13 mouse cellular contexts compared by ENCODE assay signal in the genomic region with DNA sequence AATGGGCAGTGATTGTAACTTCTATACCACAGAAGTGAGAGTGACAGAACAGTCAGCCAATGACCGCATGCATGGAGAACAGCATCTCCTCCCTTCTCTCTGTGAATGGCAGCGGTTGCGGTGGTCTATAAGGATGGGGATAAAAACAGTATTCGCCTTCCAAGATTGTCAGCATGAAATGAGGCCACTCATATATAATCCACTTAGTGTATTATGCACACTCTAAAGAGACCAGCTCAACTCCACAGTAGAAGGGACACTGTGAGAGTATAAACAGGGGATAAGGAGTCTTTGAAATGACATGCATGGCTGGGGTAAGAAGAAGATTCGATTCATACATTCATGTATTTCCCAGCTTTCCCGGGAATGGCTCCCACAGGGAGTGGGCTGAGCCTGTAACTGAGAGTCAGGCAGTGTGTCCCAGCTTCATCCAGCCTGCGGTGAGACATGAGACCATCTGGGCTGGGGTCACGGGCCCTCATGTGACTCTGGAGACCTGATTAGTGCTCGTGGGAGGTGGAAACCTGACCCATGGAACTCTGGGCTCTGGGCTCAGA.
"Had no signal": no experiment of that assay in that cellular context is flagged by ENCODE, and none has a peak within 500 bp of the region (broad histone marks: within the 10 kb centered on the region; RNA-seq: fewer than 3 reads in every experiment).

No protein-coding gene starts in this region.

- DNase-seq: kidney, adult 2 months; kidney, postnatal 14 days; left cerebral cortex, postnatal 4 days; lung, adult 18-20 months; lung, postnatal 36 days; right cerebral cortex, adult 18-20 months; right cerebral cortex, postnatal 25 days had no signal

- H3K27ac ChIP-seq: kidney, embryonic 15.5 days; limb, embryonic 13.5 days; liver, embryonic 14.5 days; neural tube, embryonic 15.5 days; stomach, postnatal 0 days had no signal

- H3K36me3 ChIP-seq: kidney, embryonic 15.5 days; limb, embryonic 13.5 days; neural tube, embryonic 15.5 days had no signal

- ATAC-seq: intestine, embryonic 16.5 days had no signal

- H3K27me3 ChIP-seq: kidney, embryonic 15.5 days; limb, embryonic 13.5 days; neural tube, embryonic 15.5 days had no signal

- H3K4me2 ChIP-seq: kidney, embryonic 15.5 days; limb, embryonic 13.5 days; neural tube, embryonic 15.5 days had no signal

- H3K4me3 ChIP-seq: kidney, embryonic 15.5 days; limb, embryonic 13.5 days; neural tube, embryonic 15.5 days had no signal

- H3K4me1 ChIP-seq: limb, embryonic 13.5 days had no signal

- H3K9me3 ChIP-seq: kidney, embryonic 15.5 days; limb, embryonic 13.5 days; neural tube, embryonic 15.5 days had no signal

- H3K9ac ChIP-seq: kidney, embryonic 15.5 days; limb, embryonic 13.5 days; liver, embryonic 14.5 days; neural tube, embryonic 15.5 days had no signal
